Mouse (Mus musculus): ENCODE measurements around the gene Sec14l5. TPM values are rescaled to one million over a fixed set of nuclear protein-coding genes. Genes with fewer than 3 reads are reported as not detected.
A peak's percentile ranks its signal among the peaks of the same experiment; 100 is the strongest.

The Sec14l5 gene
- 0.06 and 0.07 TPM in 2 replicates for polyA plus RNA-seq (2012; rRNA removed)

GRCm38 (mm10) chr16:5147037-5147385 lies at the start of gene Sec14l5:
Gene Sec14l5 (plus strand): TSS chr16:5147109.
- TF ChIP-seq CTCF (IDR thresholded peaks at IDR 0.05; ENCODE audit: control insufficient read depth, insufficient read depth, insufficient replicate concordance, low read depth, low read length), result no peak
- TF ChIP-seq POLR2A (IDR thresholded peaks at IDR 0.05; ENCODE audit: control insufficient read depth, low read depth, low read length), result no peak
- no peak within 1 kb of the TSS for H3K27ac ChIP-seq (ENCODE audit: control insufficient read depth, insufficient read depth, low read depth, low read length)
- peak within 1 kb of the TSS; percentile 50 for H3K4me3 ChIP-seq (ENCODE audit: control insufficient read depth, low read depth, low read length)
- H3K36me3 ChIP-seq (ENCODE audit: control insufficient read depth, insufficient read depth, low read length), result no peaks in the 10 kb centered on the region
- H3K4me1 ChIP-seq (ENCODE audit: control insufficient read depth, insufficient read depth, low read length), result peaks cover 8% of the 10 kb centered on the region
- no peaks in the 10 kb centered on the region for H3K27me3 ChIP-seq (ENCODE audit: control insufficient read depth, insufficient read depth, low read length)

GRCm38 (mm10) chr16:5101000-5101399 lies 45.9 kb upstream of the Sec14l5 start:
- no peaks in the 10 kb centered on the region for H3K27me3 ChIP-seq (ENCODE audit: control insufficient read depth, insufficient read depth, low read length)
- no peaks in the 10 kb centered on the region for H3K36me3 ChIP-seq (ENCODE audit: control insufficient read depth, insufficient read depth, low read length)
- H3K4me3 ChIP-seq (ENCODE audit: control insufficient read depth, low read depth, low read length), result no peak overlapping the region
- TF ChIP-seq POLR2A (IDR thresholded peaks at IDR 0.05; ENCODE audit: control insufficient read depth, low read depth, low read length) (no peak), CTCF (IDR thresholded peaks at IDR 0.05; ENCODE audit: control insufficient read depth, insufficient read depth, insufficient replicate concordance, low read depth, low read length) (no peak)
- H3K27ac ChIP-seq (ENCODE audit: control insufficient read depth, insufficient read depth, low read depth, low read length), result no peak overlapping the region
- no peaks in the 10 kb centered on the region for H3K4me1 ChIP-seq (ENCODE audit: control insufficient read depth, insufficient read depth, low read length)

- H3K4me1 ChIP-seq (ENCODE audit: control insufficient read depth, insufficient read depth, low read length), result no peaks in the 10 kb centered on the region
- no peaks in the 10 kb centered on the region for H3K36me3 ChIP-seq (ENCODE audit: control insufficient read depth, insufficient read depth, low read length)
- no peak for TF ChIP-seq POLR2A (IDR thresholded peaks at IDR 0.05; ENCODE audit: control insufficient read depth, low read depth, low read length)
- TF ChIP-seq CTCF (IDR thresholded peaks at IDR 0.05; ENCODE audit: control insufficient read depth, insufficient read depth, insufficient replicate concordance, low read depth, low read length), result no peak
- H3K27me3 ChIP-seq (ENCODE audit: control insufficient read depth, insufficient read depth, low read length), result no peaks in the 10 kb centered on the region
- no peak overlapping the region for H3K4me3 ChIP-seq (ENCODE audit: control insufficient read depth, low read depth, low read length)
- no peak overlapping the region for H3K27ac ChIP-seq (ENCODE audit: control insufficient read depth, insufficient read depth, low read depth, low read length)
Observed at GRCm38 (mm10) chr16:5109877-5110276, 37.0 kb upstream of the Sec14l5 start.

- no peaks in the 10 kb centered on the region for H3K27me3 ChIP-seq (ENCODE audit: control insufficient read depth, insufficient read depth, low read length)
- H3K4me1 ChIP-seq (ENCODE audit: control insufficient read depth, insufficient read depth, low read length), result no peaks in the 10 kb centered on the region
- no peak overlapping the region for H3K27ac ChIP-seq (ENCODE audit: control insufficient read depth, insufficient read depth, low read depth, low read length)
- no peaks in the 10 kb centered on the region for H3K36me3 ChIP-seq (ENCODE audit: control insufficient read depth, insufficient read depth, low read length)
- no peak overlapping the region for H3K4me3 ChIP-seq (ENCODE audit: control insufficient read depth, low read depth, low read length)
- TF ChIP-seq CTCF (IDR thresholded peaks at IDR 0.05; ENCODE audit: control insufficient read depth, insufficient read depth, insufficient replicate concordance, low read depth, low read length) (no peak), POLR2A (IDR thresholded peaks at IDR 0.05; ENCODE audit: control insufficient read depth, low read depth, low read length) (no peak)
Observed at GRCm38 (mm10) chr16:5111021-5111420, 35.9 kb upstream of the Sec14l5 start.

- Histone ChIP-seq H3K27me3 (ENCODE audit: control insufficient read depth, insufficient read depth, low read length) (no peaks in the 10 kb centered on the region), H3K36me3 (ENCODE audit: control insufficient read depth, insufficient read depth, low read length) (no peaks in the 10 kb centered on the region), H3K27ac (ENCODE audit: control insufficient read depth, insufficient read depth, low read depth, low read length) (no peak overlapping the region), H3K4me1 (ENCODE audit: control insufficient read depth, insufficient read depth, low read length) (no peaks in the 10 kb centered on the region), H3K4me3 (ENCODE audit: control insufficient read depth, low read depth, low read length) (no peak overlapping the region)
- no peak for TF ChIP-seq CTCF (IDR thresholded peaks at IDR 0.05; ENCODE audit: control insufficient read depth, insufficient read depth, insufficient replicate concordance, low read depth, low read length)
- no peak for TF ChIP-seq POLR2A (IDR thresholded peaks at IDR 0.05; ENCODE audit: control insufficient read depth, low read depth, low read length)
Observed at GRCm38 (mm10) chr16:5113002-5113550, 33.8 kb upstream of the Sec14l5 start.

- Histone ChIP-seq H3K27ac (ENCODE audit: control insufficient read depth, insufficient read depth, low read depth, low read length) (no peak overlapping the region), H3K4me1 (ENCODE audit: control insufficient read depth, insufficient read depth, low read length) (no peaks in the 10 kb centered on the region), H3K36me3 (ENCODE audit: control insufficient read depth, insufficient read depth, low read length) (no peaks in the 10 kb centered on the region), H3K4me3 (ENCODE audit: control insufficient read depth, low read depth, low read length) (no peak overlapping the region), H3K27me3 (ENCODE audit: control insufficient read depth, insufficient read depth, low read length) (no peaks in the 10 kb centered on the region)
- TF ChIP-seq CTCF (IDR thresholded peaks at IDR 0.05; ENCODE audit: control insufficient read depth, insufficient read depth, insufficient replicate concordance, low read depth, low read length) (no peak), POLR2A (IDR thresholded peaks at IDR 0.05; ENCODE audit: control insufficient read depth, low read depth, low read length) (no peak)
Observed at GRCm38 (mm10) chr16:5113582-5113981, 33.3 kb upstream of the Sec14l5 start.

GRCm38 (mm10) chr16:5119385-5119784 lies 27.5 kb upstream of the Sec14l5 start:
- Histone ChIP-seq H3K27me3 (ENCODE audit: control insufficient read depth, insufficient read depth, low read length) (no peaks in the 10 kb centered on the region), H3K27ac (ENCODE audit: control insufficient read depth, insufficient read depth, low read depth, low read length) (no peak overlapping the region), H3K4me1 (ENCODE audit: control insufficient read depth, insufficient read depth, low read length) (no peaks in the 10 kb centered on the region), H3K36me3 (ENCODE audit: control insufficient read depth, insufficient read depth, low read length) (no peaks in the 10 kb centered on the region), H3K4me3 (ENCODE audit: control insufficient read depth, low read depth, low read length) (no peak overlapping the region)
- TF ChIP-seq POLR2A (IDR thresholded peaks at IDR 0.05; ENCODE audit: control insufficient read depth, low read depth, low read length), result no peak
- TF ChIP-seq CTCF (IDR thresholded peaks at IDR 0.05; ENCODE audit: control insufficient read depth, insufficient read depth, insufficient replicate concordance, low read depth, low read length), result no peak

GRCm38 (mm10) chr16:5119845-5120244 lies 27.1 kb upstream of the Sec14l5 start:
- Histone ChIP-seq H3K4me1 (ENCODE audit: control insufficient read depth, insufficient read depth, low read length) (no peaks in the 10 kb centered on the region), H3K27me3 (ENCODE audit: control insufficient read depth, insufficient read depth, low read length) (no peaks in the 10 kb centered on the region), H3K4me3 (ENCODE audit: control insufficient read depth, low read depth, low read length) (no peak overlapping the region), H3K27ac (ENCODE audit: control insufficient read depth, insufficient read depth, low read depth, low read length) (no peak overlapping the region), H3K36me3 (ENCODE audit: control insufficient read depth, insufficient read depth, low read length) (no peaks in the 10 kb centered on the region)
- no peak for TF ChIP-seq POLR2A (IDR thresholded peaks at IDR 0.05; ENCODE audit: control insufficient read depth, low read depth, low read length)
- no peak for TF ChIP-seq CTCF (IDR thresholded peaks at IDR 0.05; ENCODE audit: control insufficient read depth, insufficient read depth, insufficient replicate concordance, low read depth, low read length)
